16 mouse cellular contexts compared by ENCODE assay signal in genomic region chr4:117152714-117153113, GRCm38 (mm10). TPM values are rescaled to one million over a fixed set of nuclear protein-coding genes. Genes with fewer than 3 reads are reported as not detected.
DNase-seq lines count a peak whose midpoint lies in the region; ATAC-seq and TF ChIP-seq lines count a peak whose summit lies in the region.
"Had no signal": no experiment of that assay in that cellular context is flagged by ENCODE, and none has a peak within 500 bp of the region (broad histone marks: within the 10 kb centered on the region; RNA-seq: fewer than 3 reads in every experiment).

No protein-coding gene starts in this region.

- DNase-seq in heart, embryonic 10.5 days (ENCODE audit: low spot score), result peak; percentile 73
- no peak for DNase-seq in heart, postnatal 4 days
- DNase-seq in midbrain, postnatal 0 days (ENCODE audit: low spot score), result no peak
- no peak for DNase-seq in midbrain, embryonic 14.5 days
- DNase-seq in liver, embryonic 11.5 days (ENCODE audit: low spot score), result no peak
- no peak for DNase-seq in adipocyte (ENCODE audit: low spot score)
- DNase-seq in frontal cortex, adult 2 months (ENCODE audit: extremely low spot score in 1 of 2, low spot score in 1 of 2), result no peak
- DNase-seq in layer of hippocampus, adult 18-20 months (ENCODE audit: low spot score in 2 of 2), result no peak
- DNase-seq: B cell, adult 2 months; cerebellum, postnatal 14 days; heart, postnatal 10 days; kidney, postnatal 14 days; lung, adult 2 months had no signal

- peaks cover 71% of the 10 kb centered on the region for H3K36me3 ChIP-seq in heart, embryonic 10.5 days
- H3K36me3 ChIP-seq in midbrain, postnatal 0 days (ENCODE audit: insufficient read depth, low read length), result peaks cover 32% of the 10 kb centered on the region
- H3K36me3 ChIP-seq in midbrain, embryonic 14.5 days (ENCODE audit: control insufficient read depth, insufficient read depth, low read length), result peaks cover 62% of the 10 kb centered on the region
- peaks cover 49% of the 10 kb centered on the region for H3K36me3 ChIP-seq in liver, embryonic 11.5 days (ENCODE audit: control insufficient read depth, insufficient read depth, low read length)

- H3K4me2 ChIP-seq in midbrain, postnatal 0 days (ENCODE audit: low read depth, low read length, poor library complexity, severe bottlenecking), result no peak overlapping the region
- no peak overlapping the region for H3K4me2 ChIP-seq in midbrain, embryonic 14.5 days (ENCODE audit: low read length)
- peak overlapping the region; percentile 83 for H3K4me2 ChIP-seq in liver, embryonic 11.5 days
- H3K4me2 ChIP-seq: midbrain, embryonic 11.5 days; neural tube, embryonic 12.5 days had no signal

- no peak for TF ChIP-seq CTCF in midbrain, postnatal 0 days (IDR thresholded peaks at IDR 0.05)

- 0 out of 2 replicates have a peak overlapping the region, but pooled peaks have one; percentile 3 for H3K9ac ChIP-seq in midbrain, postnatal 0 days (replicated peaks; ENCODE audit: low read length, poor library complexity, severe bottlenecking)
- no peak overlapping the region for H3K9ac ChIP-seq in midbrain, embryonic 14.5 days (replicated peaks; ENCODE audit: low read length)
- H3K9ac ChIP-seq in liver, embryonic 11.5 days (ENCODE audit: low read depth, low read length), result peak overlapping the region; percentile 100
- H3K9ac ChIP-seq: neural tube, embryonic 12.5 days had no signal

- peaks cover 25% of the 10 kb centered on the region; the same call in 1 of the 2 replicates for H3K4me1 ChIP-seq in heart, embryonic 10.5 days
- H3K4me1 ChIP-seq in midbrain, postnatal 0 days (ENCODE audit: insufficient read depth, low read length), result no peaks in the 10 kb centered on the region
- 0 out of 2 replicates have a peak, but pooled peaks cover 4% of the 10 kb centered on the region for H3K4me1 ChIP-seq in midbrain, embryonic 14.5 days (ENCODE audit: control insufficient read depth, insufficient read depth, low read length)
- H3K4me1 ChIP-seq in liver, embryonic 11.5 days (replicated peaks; ENCODE audit: control insufficient read depth, insufficient read depth, low read length), result peaks cover 25% of the 10 kb centered on the region

- 78% methylated on average over 5 of the region's 5 CpGs for WGBS in heart, embryonic 10.5 days
- WGBS in midbrain, postnatal 0 days, result 83% methylated on average over 5 of the region's 5 CpGs
- 90% methylated on average over 5 of the region's 5 CpGs for WGBS in midbrain, embryonic 14.5 days
- WGBS in liver, embryonic 11.5 days, result 63% methylated on average over 5 of the region's 5 CpGs

- H3K27ac ChIP-seq in heart, embryonic 10.5 days, result no peak overlapping the region
- no peak overlapping the region for H3K27ac ChIP-seq in midbrain, postnatal 0 days (ENCODE audit: low read depth, low read length)
- no peak overlapping the region for H3K27ac ChIP-seq in midbrain, embryonic 14.5 days (replicated peaks; ENCODE audit: low read depth, low read length)
- peak overlapping the region; percentile 97; the same call in 1 of the 2 replicates for H3K27ac ChIP-seq in liver, embryonic 11.5 days (ENCODE audit: low read depth, low read length)
- H3K27ac ChIP-seq: neural tube, embryonic 12.5 days had no signal

- H3K9me3 ChIP-seq in heart, embryonic 10.5 days, result no peaks in the 10 kb centered on the region
- H3K9me3 ChIP-seq in midbrain, postnatal 0 days (ENCODE audit: low read length), result no peaks in the 10 kb centered on the region
- H3K9me3 ChIP-seq in midbrain, embryonic 14.5 days (ENCODE audit: control insufficient read depth, low read length), result no peaks in the 10 kb centered on the region
- H3K9me3 ChIP-seq in liver, embryonic 11.5 days (ENCODE audit: control insufficient read depth, low read length), result no peaks in the 10 kb centered on the region
- H3K9me3 ChIP-seq: neural tube, embryonic 12.5 days had no signal

- ATAC-seq in midbrain, postnatal 0 days (ENCODE audit: low FRiP score), result no peak
- ATAC-seq in midbrain, embryonic 14.5 days (ENCODE audit: low FRiP score, low TSS enrichment), result no peak
- no peak for ATAC-seq in liver, embryonic 11.5 days (replicated peaks; ENCODE audit: low FRiP score)

- H3K27me3 ChIP-seq in heart, embryonic 10.5 days (ENCODE audit: insufficient read depth, poor library complexity, severe bottlenecking), result no peaks in the 10 kb centered on the region
- H3K27me3 ChIP-seq in midbrain, postnatal 0 days (ENCODE audit: insufficient read depth, low read length), result no peaks in the 10 kb centered on the region
- H3K27me3 ChIP-seq in midbrain, embryonic 14.5 days (ENCODE audit: control insufficient read depth, insufficient read depth, low read length), result no peaks in the 10 kb centered on the region
- H3K27me3 ChIP-seq in liver, embryonic 11.5 days (replicated peaks; ENCODE audit: control insufficient read depth, insufficient read depth, low read length), result no peaks in the 10 kb centered on the region
- H3K27me3 ChIP-seq: neural tube, embryonic 12.5 days had no signal

- no peak overlapping the region for H3K4me3 ChIP-seq in heart, embryonic 10.5 days
- no peak overlapping the region for H3K4me3 ChIP-seq in midbrain, postnatal 0 days (ENCODE audit: low read depth, low read length)
- H3K4me3 ChIP-seq in midbrain, embryonic 14.5 days (replicated peaks; ENCODE audit: low read depth, low read length), result no peak overlapping the region
- H3K4me3 ChIP-seq in liver, embryonic 11.5 days (ENCODE audit: low read depth, low read length), result peak overlapping the region; percentile 99
- H3K4me3 ChIP-seq: neural tube, embryonic 12.5 days had no signal

RNA-seq across cellular contexts. Expression of gene Rps8, which starts 3.3 kb away (rescaled TPM):
- polyA plus RNA-seq in heart, embryonic 10.5 days (2016; fragmentation: Nextera tagmentation; extraction: Ambion mirVana), result 638 and 783 TPM in 2 replicates
- total RNA-seq in heart, postnatal 4 days (2021), result 100 to 1,000 TPM; 952 to 961 TPM
- 439 and 604 TPM in 2 replicates for total RNA-seq in midbrain, postnatal 0 days (2014; rRNA removed)
- polyA plus RNA-seq in midbrain, postnatal 0 days (2015; fragmentation: Nextera tagmentation; extraction: Ambion mirVana), result 475 and 493 TPM in 2 replicates
- 599 and 678 TPM in 2 replicates for polyA plus RNA-seq in midbrain, embryonic 14.5 days (2014; fragmentation: Nextera tagmentation; extraction: Ambion mirVana)
- 1,349 and 1,481 TPM in 2 replicates for polyA plus RNA-seq in liver, embryonic 11.5 days (2014; fragmentation: Nextera tagmentation; extraction: Ambion mirVana)
- 496 and 568 TPM in 2 replicates for polyA plus RNA-seq in frontal cortex, adult 2 months (2012; rRNA removed)
- total RNA-seq in layer of hippocampus, adult 18-20 months (2021), result 100 to 1,000 TPM; 576 to 601 TPM

RNA-seq across cellular contexts. Expression of gene Plk3, which starts 19.0 kb away (rescaled TPM):
- polyA plus RNA-seq in heart, embryonic 10.5 days (2016; fragmentation: Nextera tagmentation; extraction: Ambion mirVana), result 1.5 and 2.4 TPM in 2 replicates
- total RNA-seq in heart, postnatal 4 days (2021), result 1 to 10 TPM; 5.0 to 5.8 TPM
- 20.8 and 28.2 TPM in 2 replicates for total RNA-seq in midbrain, postnatal 0 days (2014; rRNA removed)
- 26.6 and 26.8 TPM in 2 replicates for polyA plus RNA-seq in midbrain, postnatal 0 days (2015; fragmentation: Nextera tagmentation; extraction: Ambion mirVana)
- 15.7 and 17.5 TPM in 2 replicates for polyA plus RNA-seq in midbrain, embryonic 14.5 days (2014; fragmentation: Nextera tagmentation; extraction: Ambion mirVana)
- 2.4 and 2.5 TPM in 2 replicates for polyA plus RNA-seq in liver, embryonic 11.5 days (2014; fragmentation: Nextera tagmentation; extraction: Ambion mirVana)
- polyA plus RNA-seq in frontal cortex, adult 2 months (2012; rRNA removed), result 11.2 and 15.6 TPM in 2 replicates
- 1 to 10 TPM; 8.7 to 9.2 TPM for total RNA-seq in layer of hippocampus, adult 18-20 months (2021)

RNA-seq across cellular contexts. Expression of gene Tctex1d4, which starts 26.1 kb away (rescaled TPM):
- not detected in 2 replicates for polyA plus RNA-seq in heart, embryonic 10.5 days (2016; fragmentation: Nextera tagmentation; extraction: Ambion mirVana)
- total RNA-seq in heart, postnatal 4 days (2021), result not detected
- total RNA-seq in midbrain, postnatal 0 days (2014; rRNA removed), result 1.3 and 5.8 TPM in 2 replicates
- 1.2 TPM in 2 replicates for polyA plus RNA-seq in midbrain, postnatal 0 days (2015; fragmentation: Nextera tagmentation; extraction: Ambion mirVana)
- polyA plus RNA-seq in midbrain, embryonic 14.5 days (2014; fragmentation: Nextera tagmentation; extraction: Ambion mirVana), result not detected in 2 replicates
- polyA plus RNA-seq in liver, embryonic 11.5 days (2014; fragmentation: Nextera tagmentation; extraction: Ambion mirVana), result not detected in 2 replicates
- polyA plus RNA-seq in frontal cortex, adult 2 months (2012; rRNA removed), result 0.15 and 0.32 TPM in 2 replicates
- total RNA-seq in layer of hippocampus, adult 18-20 months (2021), result 1 to 10 TPM in 1 of 2 experiments, under 1 TPM in 1; 0.46 to 1.1 TPM
- total RNA-seq: gastrocnemius, adult 18-20 months had no signal
- polyA plus RNA-seq: midbrain, embryonic 11.5 days; neural tube, embryonic 12.5 days had no signal

RNA-seq across cellular contexts. Expression of gene Btbd19, which starts 27.2 kb away (rescaled TPM):
- polyA plus RNA-seq in heart, embryonic 10.5 days (2016; fragmentation: Nextera tagmentation; extraction: Ambion mirVana), result 2.5 and 4.9 TPM in 2 replicates
- 1 to 10 TPM; 4.6 to 5.9 TPM for total RNA-seq in heart, postnatal 4 days (2021)
- total RNA-seq in midbrain, postnatal 0 days (2014; rRNA removed), result 7.3 and 8.2 TPM in 2 replicates
- polyA plus RNA-seq in midbrain, postnatal 0 days (2015; fragmentation: Nextera tagmentation; extraction: Ambion mirVana), result 3.8 and 4.2 TPM in 2 replicates
- polyA plus RNA-seq in midbrain, embryonic 14.5 days (2014; fragmentation: Nextera tagmentation; extraction: Ambion mirVana), result 3.2 and 3.4 TPM in 2 replicates
- polyA plus RNA-seq in liver, embryonic 11.5 days (2014; fragmentation: Nextera tagmentation; extraction: Ambion mirVana), result 8.3 and 8.5 TPM in 2 replicates
- polyA plus RNA-seq in frontal cortex, adult 2 months (2012; rRNA removed), result 21.9 and 25.6 TPM in 2 replicates
- total RNA-seq in layer of hippocampus, adult 18-20 months (2021), result 10 to 100 TPM; 13.9 to 16.9 TPM

RNA-seq across cellular contexts. Expression of gene Kif2c, which starts 29.7 kb away (rescaled TPM):
- 55.1 and 68.7 TPM in 2 replicates for polyA plus RNA-seq in heart, embryonic 10.5 days (2016; fragmentation: Nextera tagmentation; extraction: Ambion mirVana)
- total RNA-seq in heart, postnatal 4 days (2021), result 10 to 100 TPM; 17.7 to 19.7 TPM
- 2.9 and 9.8 TPM in 2 replicates for total RNA-seq in midbrain, postnatal 0 days (2014; rRNA removed)
- polyA plus RNA-seq in midbrain, postnatal 0 days (2015; fragmentation: Nextera tagmentation; extraction: Ambion mirVana), result 2.3 and 3.3 TPM in 2 replicates
- 7.2 and 16.0 TPM in 2 replicates for polyA plus RNA-seq in midbrain, embryonic 14.5 days (2014; fragmentation: Nextera tagmentation; extraction: Ambion mirVana)
- polyA plus RNA-seq in liver, embryonic 11.5 days (2014; fragmentation: Nextera tagmentation; extraction: Ambion mirVana), result 57.3 and 68.0 TPM in 2 replicates
- polyA plus RNA-seq in frontal cortex, adult 2 months (2012; rRNA removed), result 0.32 and 0.46 TPM in 2 replicates
- under 1 TPM in 1 of 2 experiments, not detected in 1; 0.35 TPM for total RNA-seq in layer of hippocampus, adult 18-20 months (2021)
- total RNA-seq: gastrocnemius, adult 18-20 months had no signal
